Mouse (Mus musculus): Measurements from ENCODE around the gene Btbd35f14.
"Not testable (repeated sequence)": the region's sequence is repeated elsewhere in the genome, so short reads cannot be mapped to it uniquely, and the experiment has no call there.

The Btbd35f14 gene

GRCm38 (mm10) chrX:33702249-33702648 is at the start of gene Btbd35f14:
Gene Btbd35f14 (minus strand): TSS chrX:33702349.
- DNase-seq (ENCODE audit: low read depth): not testable (repeated sequence)

DNA sequence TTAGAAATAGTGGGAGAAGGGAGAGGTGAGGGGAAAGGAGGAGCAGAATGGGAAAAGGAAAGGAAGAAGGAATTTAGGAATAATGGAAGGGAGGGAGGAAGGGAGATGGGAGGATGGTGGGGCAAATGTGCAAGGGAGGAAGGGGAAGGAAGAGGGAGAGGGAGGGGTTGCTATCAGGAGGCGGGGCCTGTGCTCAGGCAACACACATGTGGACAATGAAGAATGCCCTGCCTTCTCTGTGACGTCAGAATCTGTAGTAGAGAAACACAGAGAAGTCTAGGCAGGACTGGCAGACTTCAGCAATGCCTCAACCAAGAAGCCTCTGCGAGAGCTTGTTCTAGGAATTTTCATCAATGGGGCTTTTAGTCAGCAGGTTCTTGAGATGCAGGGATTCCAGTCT is 45.3 kb downstream of the Btbd35f14 start, which contains the start of gene Btbd35f13:
Gene Btbd35f13, plus strand, starts transcription at position 301 of the 400 bp plus-strand sequence.
- not testable (repeated sequence) for DNase-seq (ENCODE audit: low read depth)
